Mouse (Mus musculus) midbrain, embryonic 15.5 days (tissue): Measurements from ENCODE around the gene Mark3. TPM values are rescaled to one million over a fixed set of nuclear protein-coding genes. Genes with fewer than 3 reads are reported as not detected.

Source experiments
- ATAC-seq: fragments of 200-750 bp; cut with Nextera tagmentation; replicated peaks from 2 replicates; pipeline ENCODE4 v1.8.0; 2017; ENCODE audit warnings: moderate TSS enrichment
- H3K27ac ChIP-seq: fragments of 300-500 bp; sonication (generic); 2 replicates; pipeline ENCODE4 v1.5.1; 2015; ENCODE audit warnings: mild to moderate bottlenecking, inconsistent platforms
- H3K27me3 ChIP-seq: fragments of 300-500 bp; sonication (generic); replicated peaks from 2 replicates; pipeline ENCODE4 v1.6.1; 2015; ENCODE audit warnings: inconsistent platforms
- H3K36me3 ChIP-seq: fragments of 300-500 bp; sonication (generic); replicated peaks from 2 replicates; pipeline ENCODE4 v1.6.1; 2015; ENCODE audit warnings: inconsistent platforms
- H3K4me1 ChIP-seq: fragments of 300-500 bp; sonication (generic); 2 replicates; pipeline ENCODE4 v1.6.1; 2015; ENCODE audit warnings: inconsistent platforms
- H3K4me2 ChIP-seq: fragments of 300-500 bp; sonication (generic); 2 replicates; pipeline ENCODE4 v1.6.1; 2015; ENCODE audit warnings: inconsistent platforms, mild to moderate bottlenecking, moderate library complexity
- H3K4me3 ChIP-seq: fragments of 300-500 bp; sonication (generic); 2 replicates; pipeline ENCODE4 v1.5.1; 2015; ENCODE audit warnings: mild to moderate bottlenecking, inconsistent platforms
- H3K9ac ChIP-seq: fragments of 300-500 bp; sonication (generic); 2 replicates; pipeline ENCODE4 v1.6.1; 2015; ENCODE audit warnings: mild to moderate bottlenecking, inconsistent platforms
- H3K9me3 ChIP-seq: fragments of 300-500 bp; sonication (generic); 2 replicates; pipeline ENCODE4 v1.6.1; 2016; ENCODE audit warnings: inconsistent platforms
- WGBS: fragments of 180-500 bp; shearing (Covaris S2); methylation state at CpG from one replicate; pipeline ENCODE4 v1.1.7; 2015; ENCODE audit warnings: mixed read lengths; 5-methylcytosine and 5-hydroxymethylcytosine counted together
- polyA plus RNA-seq: library from polyadenylated mRNA; unstranded; fragments of >200 nt; fragmentation: Nextera tagmentation; extraction: Ambion mirVana; gene quantifications from 2 replicates; pipeline ENCODE4 v1.2.1, GENCODE M21; 2015

The Mark3 gene
- polyA plus RNA-seq, 1 experiment from 2014 or later, result 53.1 TPM

DNA sequence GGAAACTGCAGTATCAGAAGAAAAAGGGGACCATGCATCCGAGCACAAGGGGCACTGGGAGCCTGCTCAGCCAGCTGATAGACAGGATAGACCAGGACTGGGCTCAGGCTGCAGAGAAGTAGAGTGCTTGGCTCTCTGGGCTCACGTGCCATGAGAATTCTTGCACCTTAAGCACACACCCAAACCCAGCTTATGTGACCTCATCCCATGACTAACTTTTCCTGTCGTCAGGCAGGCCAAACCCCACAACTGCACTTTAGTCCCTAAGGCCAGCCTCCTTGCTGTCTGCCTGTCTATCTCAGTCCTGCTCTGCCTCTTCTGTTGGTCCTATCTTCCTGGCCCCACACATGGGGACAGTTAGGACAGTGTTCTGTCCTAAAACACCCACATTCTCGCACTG, 123.4 kb downstream of the Mark3 start:
- H3K9ac ChIP-seq, result no peak overlapping the region
- no peak overlapping the region for H3K4me3 ChIP-seq
- no peak overlapping the region for H3K27ac ChIP-seq
- no peak for ATAC-seq
- peaks cover 35% of the 10 kb centered on the region for H3K4me1 ChIP-seq
- no peaks in the 10 kb centered on the region for H3K36me3 ChIP-seq
- 80% methylated on average over 4 of the region's 4 CpGs for WGBS
- no peaks in the 10 kb centered on the region for H3K27me3 ChIP-seq
- no peak overlapping the region for H3K4me2 ChIP-seq
- no peaks in the 10 kb centered on the region for H3K9me3 ChIP-seq

DNA sequence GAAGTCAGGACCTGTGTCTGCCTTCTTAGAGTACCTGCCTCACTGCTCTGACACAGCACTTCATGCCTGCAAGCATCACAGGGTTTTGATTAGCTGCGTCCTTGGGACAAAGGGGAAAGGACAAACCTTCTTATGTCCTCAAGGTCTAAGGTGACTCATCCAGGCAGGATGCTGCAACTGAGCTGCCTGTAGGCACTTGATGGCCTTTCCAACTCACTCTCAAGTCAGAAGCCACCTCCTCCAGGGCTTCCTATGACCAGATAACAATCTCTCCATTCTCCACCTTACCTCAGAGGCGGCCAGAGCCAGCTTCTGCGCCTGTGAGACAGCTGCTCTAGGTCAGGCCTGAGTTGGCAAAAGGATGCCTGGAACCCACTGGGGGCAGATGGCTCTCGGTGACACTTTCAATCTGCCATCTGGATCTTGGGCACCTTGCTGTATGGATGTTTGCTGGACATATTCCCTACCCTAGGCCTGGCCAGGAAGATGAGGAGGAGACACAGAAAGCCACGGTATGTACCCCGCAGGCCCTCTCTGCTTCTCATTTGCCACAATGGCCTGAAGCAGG, 124.1 kb downstream of the Mark3 start:
- ATAC-seq, result no peak
- Histone ChIP-seq H3K9me3 (no peaks in the 10 kb centered on the region), H3K27ac (no peak overlapping the region), H3K4me2 (no peak overlapping the region), H3K36me3 (no peaks in the 10 kb centered on the region), H3K4me3 (no peak overlapping the region), H3K4me1 (peaks cover 28% of the 10 kb centered on the region), H3K9ac (no peak overlapping the region), H3K27me3 (no peaks in the 10 kb centered on the region)
- 89% methylated on average over 6 of the region's 6 CpGs for WGBS

DNA sequence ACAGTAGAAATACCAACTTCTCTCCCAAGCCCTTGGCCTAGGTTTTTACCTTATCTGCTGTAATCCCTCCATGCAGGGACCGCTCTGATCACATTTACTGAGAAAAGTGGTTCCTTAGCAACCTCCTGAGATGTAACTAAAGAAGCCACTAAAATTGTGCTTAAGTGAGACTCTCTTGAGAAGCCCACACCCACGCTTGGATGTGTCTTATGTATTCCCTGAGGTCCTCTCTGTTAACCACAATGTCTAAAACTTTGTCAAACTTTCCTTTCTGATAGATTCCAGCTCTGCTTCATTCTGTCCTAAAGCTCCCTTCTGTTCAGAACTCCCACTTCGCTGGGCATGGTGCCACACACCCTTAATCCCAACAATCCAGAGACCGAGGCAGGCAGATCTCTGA, 125.2 kb downstream of the Mark3 start:
- H3K27me3 ChIP-seq, result no peaks in the 10 kb centered on the region
- H3K4me1 ChIP-seq, result peaks cover 17% of the 10 kb centered on the region
- no peaks in the 10 kb centered on the region for H3K9me3 ChIP-seq
- no peak overlapping the region for H3K9ac ChIP-seq
- no peak overlapping the region for H3K27ac ChIP-seq
- H3K4me2 ChIP-seq, result no peak overlapping the region
- ATAC-seq, result no peak
- WGBS, result 85% methylated on average over 4 of the region's 4 CpGs
- no peak overlapping the region for H3K4me3 ChIP-seq
- no peaks in the 10 kb centered on the region for H3K36me3 ChIP-seq

DNA sequence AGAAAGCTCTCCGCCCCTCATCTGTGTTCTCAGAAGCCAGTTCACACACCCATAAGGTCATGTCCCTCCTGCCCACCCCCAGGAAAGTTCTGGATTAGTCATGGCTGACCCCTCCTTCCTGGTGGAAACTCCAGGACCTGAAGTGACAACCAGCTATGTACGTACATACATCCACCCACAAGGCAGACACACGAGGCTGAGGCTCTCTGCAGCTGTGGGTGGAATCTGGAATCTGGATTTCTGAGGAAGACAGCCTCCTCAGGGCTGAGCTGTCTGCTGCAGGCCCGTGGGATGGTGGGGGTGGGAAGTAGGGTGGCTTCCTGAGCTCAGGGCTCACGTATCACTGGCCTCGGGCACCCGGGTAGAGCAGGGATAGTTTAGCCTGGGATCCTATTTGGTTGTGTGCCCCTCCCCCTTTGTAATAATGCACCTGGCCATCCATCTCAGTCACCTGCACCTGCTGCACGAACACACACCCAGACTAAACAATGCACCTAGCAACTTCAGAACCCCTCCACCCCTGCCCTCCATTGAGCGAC, 126.7 kb downstream of the Mark3 start:
- no peak for ATAC-seq
- Histone ChIP-seq H3K4me2 (no peak overlapping the region), H3K4me1 (peaks cover 3% of the 10 kb centered on the region; the same call in 1 of the 2 replicates), H3K9me3 (no peaks in the 10 kb centered on the region), H3K36me3 (no peaks in the 10 kb centered on the region), H3K27me3 (no peaks in the 10 kb centered on the region), H3K9ac (no peak overlapping the region), H3K4me3 (no peak overlapping the region), H3K27ac (no peak overlapping the region)
- WGBS, result 79% methylated on average over 9 of the region's 9 CpGs

DNA sequence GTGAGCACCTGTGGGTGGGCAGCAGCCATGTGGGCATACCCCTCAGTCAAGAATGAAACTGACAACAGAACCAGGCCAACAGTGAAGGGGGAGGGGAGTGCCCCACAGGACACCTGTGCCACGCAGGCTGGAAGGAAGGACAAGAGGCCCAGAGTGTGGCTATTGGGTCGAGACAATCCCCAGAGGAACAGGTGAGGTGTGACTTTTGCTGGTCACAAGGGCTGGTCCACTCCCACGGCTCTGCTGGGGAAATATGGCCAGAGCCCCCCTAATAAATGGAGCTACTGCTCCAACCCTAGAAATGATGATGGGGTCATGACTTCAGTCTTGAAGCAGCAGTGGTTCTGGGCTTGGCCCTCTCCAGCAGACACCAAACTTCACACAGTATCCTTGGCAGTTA, 129.0 kb downstream of the Mark3 start:
- Histone ChIP-seq H3K9ac (no peak overlapping the region), H3K4me2 (no peak overlapping the region), H3K4me3 (no peak overlapping the region), H3K27ac (no peak overlapping the region), H3K4me1 (no peaks in the 10 kb centered on the region), H3K27me3 (no peaks in the 10 kb centered on the region), H3K36me3 (no peaks in the 10 kb centered on the region), H3K9me3 (no peaks in the 10 kb centered on the region)
- no peak for ATAC-seq
- 69% methylated on average over 3 of the region's 3 CpGs for WGBS

DNA sequence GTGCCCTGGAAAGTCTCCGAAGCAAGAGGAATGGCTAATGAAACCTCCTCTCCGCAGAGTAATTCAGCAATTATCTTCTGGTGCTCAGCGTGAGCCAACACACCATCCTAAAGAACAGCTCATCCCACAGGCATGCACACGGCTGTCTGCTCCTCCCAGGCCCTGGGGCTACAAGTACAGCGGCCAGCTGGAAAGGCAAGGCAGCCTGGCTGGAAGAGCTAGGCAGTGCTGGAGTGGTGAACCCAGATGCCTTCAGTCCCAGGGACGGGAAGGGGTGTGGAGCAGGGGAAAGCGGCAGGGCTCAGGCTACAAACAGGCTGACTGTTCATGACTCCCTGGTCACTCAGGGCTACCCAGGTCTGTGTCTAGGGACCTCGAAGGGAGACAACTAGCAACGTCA, 130.3 kb downstream of the Mark3 start:
- ATAC-seq, result no peak
- Histone ChIP-seq H3K9me3 (no peaks in the 10 kb centered on the region), H3K4me1 (no peaks in the 10 kb centered on the region), H3K9ac (no peak overlapping the region), H3K36me3 (peaks cover 10% of the 10 kb centered on the region), H3K4me3 (no peak overlapping the region), H3K4me2 (no peak overlapping the region), H3K27me3 (no peaks in the 10 kb centered on the region), H3K27ac (no peak overlapping the region)
- 55% methylated on average over 9 of the region's 9 CpGs for WGBS

DNA sequence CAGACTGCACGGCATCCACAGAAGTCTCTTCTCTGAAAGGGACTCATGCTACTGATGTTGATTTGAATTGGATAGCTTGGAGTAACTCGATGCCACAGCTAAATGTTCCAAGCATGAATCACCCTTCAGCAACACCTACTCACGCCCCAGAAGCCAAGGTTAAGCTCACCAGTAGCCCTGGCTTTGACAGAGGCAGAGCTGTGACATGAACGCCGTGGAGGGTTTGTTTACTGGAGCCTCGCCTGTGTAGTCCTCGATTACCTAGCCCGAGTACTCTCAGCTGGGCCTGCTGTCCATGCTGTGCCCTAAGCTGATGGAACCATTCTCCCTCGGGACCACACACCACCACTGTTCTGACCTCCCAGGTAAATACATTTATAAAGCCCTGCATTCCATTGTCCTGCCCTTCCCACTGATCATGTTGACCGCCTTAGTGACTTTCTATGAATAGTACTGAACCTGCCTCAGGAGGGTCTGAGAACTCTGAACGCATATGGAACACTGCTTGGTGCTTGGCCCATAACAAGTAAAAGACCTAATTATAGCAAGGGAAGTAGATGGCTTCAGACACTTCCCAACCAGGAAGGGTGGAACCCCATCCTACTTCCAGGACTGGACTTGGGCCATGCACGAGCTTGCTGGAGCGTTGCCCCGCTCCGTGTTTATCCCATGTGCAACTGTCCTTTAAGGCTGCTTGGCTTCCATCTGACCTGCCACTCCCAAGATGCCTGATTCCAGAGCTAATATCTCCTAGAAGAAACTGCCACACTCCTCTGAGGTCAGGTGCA, 131.1 kb downstream of the Mark3 start:
- 80% methylated on average over 15 of the region's 15 CpGs for WGBS
- Histone ChIP-seq H3K27me3 (no peaks in the 10 kb centered on the region), H3K36me3 (peaks cover 17% of the 10 kb centered on the region), H3K4me2 (no peak overlapping the region), H3K27ac (no peak overlapping the region), H3K9ac (no peak overlapping the region), H3K4me3 (no peak overlapping the region), H3K4me1 (no peaks in the 10 kb centered on the region), H3K9me3 (no peaks in the 10 kb centered on the region)
- no peak for ATAC-seq

Other genes with a start within 250 kb of the Mark3 start
- gene Cdc42bpb, start 196.8 kb upstream of the Mark3 start, polyA plus RNA-seq, result 44.7 and 44.9 TPM in 2 replicates
- gene Lbhd2, start 167.7 kb upstream of the Mark3 start, polyA plus RNA-seq, result 3.2 and 3.5 TPM in 2 replicates
- 1.9 and 2.8 TPM in 2 replicates for gene Exoc3l4, start 157.5 kb upstream of the Mark3 start, polyA plus RNA-seq
- 0.38 and 1.3 TPM in 2 replicates for gene Tnfaip2, start 132.1 kb upstream of the Mark3 start, polyA plus RNA-seq
- 1.6 and 1.8 TPM in 2 replicates for gene Gm266, start 88.7 kb upstream of the Mark3 start, polyA plus RNA-seq
- gene Eif5, start 36.5 kb upstream of the Mark3 start, polyA plus RNA-seq, result 475 and 505 TPM in 2 replicates
- 1,376 and 1,480 TPM in 2 replicates for gene Ckb, start 97.8 kb downstream of the Mark3 start, polyA plus RNA-seq
- 10.4 and 11.9 TPM in 2 replicates for gene Trmt61a, start 103.6 kb downstream of the Mark3 start, polyA plus RNA-seq
- gene Bag5, start 138.7 kb downstream of the Mark3 start, polyA plus RNA-seq, result 71.7 and 73.1 TPM in 2 replicates
- 51.9 and 55.3 TPM in 2 replicates for gene Apopt1, start 138.7 kb downstream of the Mark3 start, polyA plus RNA-seq
- gene Klc1, start 184.3 kb downstream of the Mark3 start, polyA plus RNA-seq, result 661 and 666 TPM in 2 replicates
- 2.9 and 3.1 TPM in 2 replicates for gene Xrcc3, start 239.3 kb downstream of the Mark3 start, polyA plus RNA-seq
- gene Zfyve21, start 239.6 kb downstream of the Mark3 start, polyA plus RNA-seq, result 32.3 and 39.5 TPM in 2 replicates